Mouse (Mus musculus) embryonic facial prominence, embryonic 11.5 days (tissue): ENCODE results near the gene Gp1ba. TPM values are rescaled to one million over a fixed set of nuclear protein-coding genes. Genes with fewer than 3 reads are reported as not detected.

Experiments
- ATAC-seq: fragments of 200-750 bp; cut with Nextera tagmentation; replicated peaks from 2 replicates; pipeline ENCODE4 v1.8.0; 2017; ENCODE audit warnings: low read depth; ENCODE audit not compliant: insufficient number of reproducible peaks, low FRiP score, low TSS enrichment
- DNase-seq: peaks from one replicate; pipeline ENCODE4 v3.0.0-alpha.2; 2015; ENCODE audit warnings: low spot score
- H3K27ac ChIP-seq: fragments of 300-500 bp; sonication (generic); replicated peaks from 2 replicates; pipeline ENCODE4 v1.5.1; 2014; ENCODE audit warnings: mild to moderate bottlenecking, low read depth, low read length, control low read depth
- H3K27me3 ChIP-seq: fragments of 300-500 bp; sonication (generic); 2 replicates; pipeline ENCODE4 v1.6.1; 2014; ENCODE audit warnings: mild to moderate bottlenecking, low read length, moderate library complexity, mixed read lengths; ENCODE audit not compliant: control insufficient read depth, insufficient read depth
- H3K36me3 ChIP-seq: fragments of 300-500 bp; sonication (generic); replicated peaks from 2 replicates; pipeline ENCODE4 v1.6.1; 2014; ENCODE audit warnings: low read depth, mild to moderate bottlenecking, low read length, moderate library complexity, mixed read lengths; ENCODE audit not compliant: control insufficient read depth, insufficient read depth
- H3K4me1 ChIP-seq: fragments of 300-500 bp; sonication (generic); 2 replicates; pipeline ENCODE4 v1.6.1; 2014; ENCODE audit warnings: low read length, mixed read lengths; ENCODE audit not compliant: control insufficient read depth, insufficient read depth
- H3K4me2 ChIP-seq: fragments of 300-500 bp; sonication (generic); 2 replicates; pipeline ENCODE4 v1.6.1; 2014; ENCODE audit warnings: low read depth, mild to moderate bottlenecking, control low read depth, low read length, moderate library complexity
- H3K4me3 ChIP-seq: fragments of 300-500 bp; sonication (generic); 2 replicates; pipeline ENCODE4 v1.5.1; 2014; ENCODE audit warnings: low read depth, low read length, control low read depth
- H3K9ac ChIP-seq: fragments of 300-500 bp; sonication (generic); replicated peaks from 2 replicates; pipeline ENCODE4 v1.6.1; 2014; ENCODE audit warnings: mild to moderate bottlenecking, control low read depth, low read length
- H3K9me3 ChIP-seq: fragments of 300-500 bp; sonication (generic); replicated peaks from 2 replicates; pipeline ENCODE4 v1.6.1; 2016; ENCODE audit warnings: mild to moderate bottlenecking, low read length, inconsistent platforms, mixed read lengths; ENCODE audit not compliant: control insufficient read depth
- WGBS: fragments of 180-500 bp; shearing (Covaris S2); extraction: QIAGEN DNeasy Blood & Tissue Kit; methylation state at CpG from one replicate; pipeline ENCODE4 v1.1.7; 2014; 5-methylcytosine and 5-hydroxymethylcytosine counted together
- polyA plus RNA-seq: library from polyadenylated mRNA; unstranded; fragments of >200 nt; fragmentation: Nextera tagmentation; extraction: Ambion mirVana; gene quantifications from 2 replicates; pipeline ENCODE4 v1.2.1, GENCODE M21; 2014

The Gp1ba gene
- polyA plus RNA-seq, 1 experiment from 2014 or later, result 0.93 TPM

- WGBS, result 42% methylated on average over 14 of the region's 14 CpGs
Observed at GRCm38 (mm10) chr11:70670483-70670882, 31.6 kb downstream of the Gp1ba start.

DNA sequence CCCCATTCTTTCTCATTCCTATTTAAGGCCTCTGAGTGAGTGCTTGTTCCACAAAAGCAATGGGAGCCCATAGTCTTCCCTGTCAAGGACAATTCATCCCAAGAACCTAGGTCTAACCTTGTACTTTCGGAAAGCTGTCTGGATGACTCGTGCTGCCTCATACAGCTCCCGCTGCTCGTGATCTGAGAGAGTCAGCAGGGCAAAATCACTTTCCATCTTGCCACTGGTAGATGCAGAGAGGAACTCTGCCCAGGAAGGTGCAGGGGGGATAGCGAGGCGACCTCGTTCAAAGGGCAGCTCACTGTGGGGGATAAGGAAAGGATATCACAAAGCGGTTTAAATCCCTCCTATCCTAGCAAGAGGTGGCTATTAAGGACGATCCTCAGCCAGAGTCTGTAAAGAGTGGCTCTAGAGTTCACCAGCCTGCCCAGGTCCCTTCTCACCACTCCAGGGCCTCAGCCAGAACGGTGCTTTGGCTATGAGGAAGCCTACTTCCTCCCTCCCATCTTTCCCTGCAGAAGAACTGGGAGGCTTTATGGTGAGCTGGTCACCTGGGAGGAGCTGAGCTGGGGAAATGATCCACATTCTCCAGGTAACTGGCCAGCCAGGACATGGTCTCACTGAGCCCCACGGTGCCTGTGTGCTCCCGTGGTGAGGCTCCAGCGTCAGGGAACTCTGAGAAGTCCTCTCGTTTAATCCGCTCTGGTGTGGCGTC lies 32.6 kb downstream of the Gp1ba start:
- H3K9me3 ChIP-seq, result no peaks in the 10 kb centered on the region
- no peak overlapping the region for H3K27ac ChIP-seq
- H3K4me1 ChIP-seq, result no peaks in the 10 kb centered on the region
- no peaks in the 10 kb centered on the region; the same call in 1 of the 2 replicates for H3K36me3 ChIP-seq
- H3K9ac ChIP-seq, result no peak overlapping the region
- no peaks in the 10 kb centered on the region for H3K27me3 ChIP-seq
- no peak overlapping the region for H3K4me2 ChIP-seq
- no peak overlapping the region for H3K4me3 ChIP-seq
- ATAC-seq, result no peak
- 85% methylated on average over 16 of the region's 16 CpGs for WGBS
- no peak for DNase-seq

More at GRCm38 (mm10) chr11:70670483-70670882, 31.6 kb downstream of the Gp1ba start:
- H3K9me3 ChIP-seq, result no peaks in the 10 kb centered on the region
- DNase-seq, result no peak
- peak overlapping the region; percentile 71 for H3K9ac ChIP-seq
- 0 out of 2 replicates have a peak overlapping the region, but pooled peaks have one; percentile 5 for H3K27ac ChIP-seq
- no peaks in the 10 kb centered on the region for H3K4me1 ChIP-seq
- peak overlapping the region; percentile 49 for H3K4me3 ChIP-seq
- H3K27me3 ChIP-seq, result no peaks in the 10 kb centered on the region
- no peaks in the 10 kb centered on the region; the same call in 1 of the 2 replicates for H3K36me3 ChIP-seq
- peak overlapping the region; percentile 68 for H3K4me2 ChIP-seq
- ATAC-seq, result no peak

DNA sequence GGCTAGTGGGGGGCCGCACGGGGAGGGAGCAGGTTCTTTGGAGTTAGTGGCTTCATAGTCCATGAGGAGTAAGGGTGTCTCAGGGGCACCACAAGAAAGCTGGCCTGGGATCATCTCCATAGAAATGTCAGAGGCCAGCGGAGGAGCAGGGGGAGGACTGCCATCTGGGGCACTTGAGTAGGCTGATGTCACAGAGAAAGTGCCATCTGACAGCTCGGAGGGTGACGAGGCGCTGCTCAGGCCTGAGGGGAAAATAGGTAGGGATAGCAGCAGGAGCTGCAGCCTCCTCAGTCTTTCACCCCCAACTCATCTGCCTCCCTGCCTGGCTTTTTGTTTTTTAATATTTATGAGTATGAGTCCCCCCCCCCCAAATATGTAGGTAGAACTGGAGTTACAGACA lies 35.1 kb downstream of the Gp1ba start:
- ATAC-seq (no peak), DNase-seq (no peak)
- no peaks in the 10 kb centered on the region; the same call in 1 of the 2 replicates for H3K36me3 ChIP-seq
- no peak overlapping the region for H3K4me3 ChIP-seq
- H3K9ac ChIP-seq, result no peak overlapping the region
- H3K9me3 ChIP-seq, result no peaks in the 10 kb centered on the region
- no peak overlapping the region for H3K27ac ChIP-seq
- H3K27me3 ChIP-seq, result no peaks in the 10 kb centered on the region
- no peaks in the 10 kb centered on the region for H3K4me1 ChIP-seq
- H3K4me2 ChIP-seq, result no peak overlapping the region
- WGBS, result 70% methylated on average over 6 of the region's 6 CpGs

DNA sequence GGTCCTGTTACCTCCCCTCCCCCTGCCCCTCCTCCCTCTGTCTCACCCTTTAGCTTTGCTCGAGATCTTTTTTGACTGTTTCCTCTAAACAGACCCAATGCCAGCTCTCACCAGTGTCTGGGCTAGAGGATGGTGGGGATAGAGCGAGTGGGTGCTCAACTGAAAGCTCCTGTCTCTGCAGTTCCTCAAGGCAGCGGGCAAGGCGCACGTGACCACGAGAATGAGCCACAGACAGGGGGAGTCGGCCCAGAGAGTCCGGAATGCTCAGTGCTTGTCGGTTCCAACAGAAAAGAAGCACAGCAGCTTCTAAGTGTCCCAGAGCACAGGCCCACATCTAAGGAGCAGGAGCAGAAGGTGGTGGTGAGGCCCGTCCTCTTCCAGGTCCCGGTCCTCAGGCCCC lies 35.6 kb downstream of the Gp1ba start:
- H3K9ac ChIP-seq, result no peak overlapping the region
- no peak for ATAC-seq
- no peaks in the 10 kb centered on the region for H3K27me3 ChIP-seq
- no peak overlapping the region for H3K4me2 ChIP-seq
- no peak overlapping the region for H3K4me3 ChIP-seq
- no peaks in the 10 kb centered on the region for H3K9me3 ChIP-seq
- no peak overlapping the region for H3K27ac ChIP-seq
- no peaks in the 10 kb centered on the region; the same call in 1 of the 2 replicates for H3K36me3 ChIP-seq
- no peak for DNase-seq
- WGBS, result 68% methylated on average over 11 of the region's 11 CpGs
- H3K4me1 ChIP-seq, result no peaks in the 10 kb centered on the region

GRCm38 (mm10) chr11:70678092-70678491 lies 39.2 kb downstream of the Gp1ba start:
- no peak for DNase-seq
- no peaks in the 10 kb centered on the region; the same call in 1 of the 2 replicates for H3K36me3 ChIP-seq
- WGBS, result 74% methylated on average over 9 of the region's 9 CpGs
- H3K4me2 ChIP-seq, result no peak overlapping the region
- H3K4me1 ChIP-seq, result no peaks in the 10 kb centered on the region
- no peaks in the 10 kb centered on the region for H3K27me3 ChIP-seq
- H3K27ac ChIP-seq, result no peak overlapping the region
- no peak overlapping the region for H3K9ac ChIP-seq
- H3K9me3 ChIP-seq, result no peaks in the 10 kb centered on the region
- no peak for ATAC-seq
- H3K4me3 ChIP-seq, result no peak overlapping the region

DNA sequence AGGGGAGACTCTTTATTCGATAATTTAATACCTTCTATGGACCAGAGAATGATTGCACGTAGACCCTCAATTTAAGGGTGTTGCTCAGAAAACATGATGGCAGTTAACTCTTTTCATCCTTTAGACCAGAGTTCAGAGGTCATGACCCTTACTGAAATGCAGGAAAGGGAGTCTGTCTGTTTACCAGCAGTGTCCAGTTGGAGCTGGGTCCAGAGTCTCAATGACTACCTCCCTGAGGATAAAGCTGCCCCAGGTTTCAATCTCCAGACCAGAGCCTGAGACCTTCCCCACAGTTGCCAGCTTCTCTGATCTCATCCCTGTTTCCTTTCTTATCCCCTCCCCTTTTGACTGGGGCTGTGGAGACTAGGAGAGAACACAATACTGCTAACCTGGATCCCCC lies 39.7 kb downstream of the Gp1ba start:
- H3K36me3 ChIP-seq, result no peaks in the 10 kb centered on the region; the same call in 1 of the 2 replicates
- H3K4me1 ChIP-seq, result no peaks in the 10 kb centered on the region
- no peaks in the 10 kb centered on the region for H3K9me3 ChIP-seq
- H3K9ac ChIP-seq, result no peak overlapping the region
- DNase-seq, result no peak
- ATAC-seq, result no peak
- no peak overlapping the region for H3K4me2 ChIP-seq
- H3K27me3 ChIP-seq, result no peaks in the 10 kb centered on the region
- 49% methylated on average over 2 of the region's 2 CpGs for WGBS
- H3K4me3 ChIP-seq, result no peak overlapping the region
- H3K27ac ChIP-seq, result no peak overlapping the region

DNA sequence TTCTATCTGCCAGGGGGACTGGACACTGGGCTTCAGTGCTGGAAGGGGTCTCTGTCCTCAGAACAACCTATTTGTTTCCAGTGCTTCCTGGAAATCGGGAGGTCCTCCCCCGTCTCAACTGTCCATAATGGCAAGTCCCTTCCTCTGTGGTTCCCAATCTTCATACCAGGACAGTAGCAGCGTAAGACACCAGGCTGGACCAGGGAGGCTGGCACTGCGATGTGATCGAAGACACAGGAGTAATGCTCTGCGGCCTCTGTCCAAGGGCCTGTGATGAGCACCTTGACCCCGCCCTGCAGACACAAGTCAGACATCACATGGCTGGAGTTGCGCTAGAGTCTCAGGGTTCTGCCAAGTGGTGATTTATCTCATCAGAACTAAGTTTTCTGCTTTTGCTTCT lies 40.4 kb downstream of the Gp1ba start:
- WGBS, result 94% methylated on average over 8 of the region's 8 CpGs
- ATAC-seq, result no peak

DNA sequence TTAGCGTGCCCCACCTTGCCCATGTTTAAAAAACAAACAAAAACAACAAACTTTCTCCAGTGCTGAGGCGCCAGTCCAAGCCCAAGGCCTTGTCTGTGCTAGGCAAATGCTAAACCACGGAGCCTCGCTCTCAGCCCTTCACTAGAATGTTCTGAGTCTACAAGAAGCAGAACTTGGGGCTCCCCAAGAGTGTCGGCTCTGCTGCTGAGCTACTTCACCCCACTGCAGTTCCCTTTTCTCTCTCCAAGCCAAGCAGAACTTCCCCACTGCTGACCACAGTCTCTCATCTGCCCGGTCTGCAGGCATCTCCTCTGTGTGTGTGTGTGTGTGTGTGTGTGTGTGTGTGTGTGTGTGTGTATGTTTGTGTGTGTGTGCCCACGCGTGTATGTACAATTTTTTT lies 41.0 kb downstream of the Gp1ba start:
- Histone ChIP-seq H3K4me3 (no peak overlapping the region), H3K4me1 (no peaks in the 10 kb centered on the region), H3K4me2 (no peak overlapping the region), H3K36me3 (no peaks in the 10 kb centered on the region; the same call in 1 of the 2 replicates), H3K9me3 (no peaks in the 10 kb centered on the region), H3K9ac (no peak overlapping the region), H3K27ac (no peak overlapping the region), H3K27me3 (no peaks in the 10 kb centered on the region)
- DNase-seq, result no peak
- ATAC-seq, result no peak
- WGBS, result 90% methylated on average over 8 of the region's 8 CpGs

More for the DNA sequence above, 40.4 kb downstream of the Gp1ba start:
- H3K27ac ChIP-seq, result no peak overlapping the region
- H3K27me3 ChIP-seq, result no peaks in the 10 kb centered on the region
- H3K4me1 ChIP-seq, result no peaks in the 10 kb centered on the region
- no peak overlapping the region for H3K4me2 ChIP-seq
- no peaks in the 10 kb centered on the region; the same call in 1 of the 2 replicates for H3K36me3 ChIP-seq
- no peak for DNase-seq
- H3K4me3 ChIP-seq, result no peak overlapping the region
- no peak overlapping the region for H3K9ac ChIP-seq
- H3K9me3 ChIP-seq, result no peaks in the 10 kb centered on the region
